Mouse (Mus musculus): ENCODE results near the gene Fbxl4.

Gene Fbxl4

DNA sequence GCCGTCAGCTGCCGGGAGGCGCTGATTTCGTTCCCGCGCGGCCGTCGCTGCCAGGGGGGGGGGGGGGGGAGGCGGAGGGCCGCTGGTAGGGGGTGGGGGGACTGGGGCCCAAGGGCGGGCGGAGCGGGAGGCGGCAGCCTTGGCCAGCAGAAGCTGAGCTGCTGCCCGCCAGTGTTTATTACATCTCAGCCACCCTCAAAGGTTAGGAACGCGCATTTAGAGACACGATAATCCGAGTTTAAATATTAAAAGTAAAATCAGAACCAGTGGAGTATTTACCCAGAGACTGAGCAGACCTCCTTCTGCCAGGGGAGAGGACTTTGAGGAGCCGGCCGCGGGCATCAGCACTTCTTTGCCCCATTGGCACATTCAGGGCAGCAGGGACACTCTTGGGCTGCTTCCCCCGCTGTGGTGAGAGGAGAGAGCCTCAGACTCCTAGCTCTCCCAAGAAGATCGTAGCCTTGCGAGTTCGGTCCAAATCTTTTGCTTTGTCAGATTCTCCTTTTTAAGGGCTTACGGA lies 120.4 kb downstream of the Fbxl4 start:
- DNase-seq = no peak

GRCm38 (mm10) chr4:22478488-22479367 lies 121.4 kb downstream of the Fbxl4 start:
- no peak for DNase-seq

DNA sequence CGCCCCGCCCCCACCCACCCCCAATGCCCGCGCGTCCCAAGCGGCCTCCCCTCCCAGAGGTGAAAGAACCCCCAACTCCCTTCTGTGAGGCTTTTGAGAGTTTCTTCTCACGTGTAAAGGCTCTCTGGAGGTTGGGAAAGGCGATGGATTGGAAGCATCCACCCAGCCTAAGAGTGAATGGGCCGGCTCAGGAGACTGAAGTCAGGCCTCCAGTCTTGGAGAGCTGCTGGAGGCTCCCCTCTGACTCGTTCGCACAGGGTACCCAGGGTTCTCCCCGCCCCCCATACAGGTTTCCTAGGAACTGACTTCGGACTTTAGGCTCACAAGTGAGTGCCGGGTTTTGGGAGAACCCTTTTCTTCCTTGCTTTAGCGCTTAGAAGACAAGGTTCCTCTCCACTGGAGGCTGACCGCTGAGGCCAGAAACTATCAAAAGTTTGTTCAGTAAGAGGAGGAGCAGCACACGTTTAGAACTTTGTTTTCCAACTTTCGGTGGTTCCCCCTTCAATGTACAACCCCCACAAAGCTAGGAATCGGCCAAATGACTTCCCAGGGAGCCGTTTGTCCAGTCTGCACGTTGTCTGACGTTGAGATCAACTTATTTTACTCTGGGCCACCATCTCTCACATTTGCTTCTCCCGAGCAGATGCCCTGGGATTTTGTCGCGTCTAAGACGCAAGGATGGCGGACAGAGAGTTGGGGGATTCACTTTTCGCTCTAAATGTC lies 122.2 kb downstream of the Fbxl4 start:
- no peak for DNase-seq

GRCm38 (mm10) chr4:22480091-22480857 lies 122.9 kb downstream of the Fbxl4 start:
- no peak for DNase-seq

- no peak for DNase-seq
Measured at GRCm38 (mm10) chr4:22480858-22481205, 123.5 kb downstream of the Fbxl4 start.

DNA sequence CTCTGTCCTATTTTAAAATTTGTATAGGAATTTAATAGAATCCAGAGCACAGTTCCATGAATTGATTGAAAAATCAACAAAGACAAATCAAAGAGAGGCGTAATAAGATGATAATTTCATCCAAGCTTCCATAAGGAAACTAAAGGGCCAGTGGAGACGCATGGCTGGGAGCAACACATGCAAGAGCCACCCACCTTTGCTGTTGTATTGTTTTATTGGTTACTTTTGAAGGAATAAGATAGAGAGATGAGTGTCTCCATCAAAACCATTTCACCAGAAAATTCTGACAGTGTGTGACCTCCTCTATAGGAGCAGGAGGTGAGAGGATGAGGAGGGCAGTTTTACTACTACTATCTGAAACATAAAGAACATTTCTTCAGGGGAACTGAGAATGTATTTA lies 124.8 kb downstream of the Fbxl4 start:
- DNase-seq = no peak

DNA sequence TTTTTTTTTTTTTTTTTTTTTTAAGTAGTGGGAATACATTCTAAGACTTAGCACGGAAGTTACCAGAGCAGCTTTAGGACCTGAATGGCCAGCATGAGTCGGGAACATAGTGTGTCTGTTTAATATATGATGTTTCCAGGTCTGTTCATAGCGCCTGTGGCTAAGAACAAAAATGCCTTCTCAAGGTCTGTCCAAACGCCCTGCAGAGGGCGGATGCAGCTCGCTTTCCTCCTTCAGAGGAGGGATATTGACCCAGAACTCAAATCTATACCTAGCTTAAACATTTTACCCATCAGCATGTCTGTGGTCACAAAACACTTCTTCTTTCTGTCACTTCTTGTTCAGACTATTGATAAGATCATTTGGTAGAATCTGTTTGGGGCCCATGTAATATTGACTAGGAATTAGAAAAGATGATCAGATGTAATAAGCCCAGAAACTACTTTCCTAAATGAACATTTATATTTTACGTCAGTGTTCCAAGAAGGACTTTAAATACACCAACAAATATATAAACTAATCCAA lies 125.5 kb downstream of the Fbxl4 start:
- DNase-seq = no peak

GRCm38 (mm10) chr4:22483548-22483947 lies 126.2 kb downstream of the Fbxl4 start:
- no peak for DNase-seq

All from cerebellum, adult 11-12 months (tissue).